Mouse (Mus musculus): ENCODE measurements around the gene Olfr1414.
A peak's percentile ranks its signal among the peaks of the same experiment; 100 is the strongest.
"Not testable (repeated sequence)": the region's sequence is repeated elsewhere in the genome, so short reads cannot be mapped to it uniquely, and the experiment has no call there.

The Olfr1414 gene

DNA sequence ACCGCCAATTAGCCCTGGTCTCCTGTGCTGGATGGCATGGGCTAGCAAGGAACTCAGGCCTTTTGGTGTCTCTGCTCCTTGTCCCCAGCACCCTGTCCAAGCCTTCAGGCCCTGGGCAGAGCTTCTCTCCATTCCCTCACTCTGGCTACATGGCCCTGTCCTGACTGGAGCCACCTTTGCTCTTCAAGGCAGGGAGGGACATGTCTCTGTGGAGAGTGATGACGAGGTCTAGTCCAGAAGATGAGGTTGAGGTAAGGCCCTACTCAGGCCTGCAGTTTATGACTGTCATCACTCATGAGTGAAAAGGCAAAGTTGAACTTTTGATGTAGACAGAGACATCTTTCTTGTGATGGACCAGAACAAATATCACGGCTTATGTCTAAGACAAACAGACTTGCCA is at the start of gene Olfr1414:
TSS of gene Olfr1414 (minus strand) at position 101 of the 400 bp plus-strand sequence.
- no peak for DNase-seq

DNA sequence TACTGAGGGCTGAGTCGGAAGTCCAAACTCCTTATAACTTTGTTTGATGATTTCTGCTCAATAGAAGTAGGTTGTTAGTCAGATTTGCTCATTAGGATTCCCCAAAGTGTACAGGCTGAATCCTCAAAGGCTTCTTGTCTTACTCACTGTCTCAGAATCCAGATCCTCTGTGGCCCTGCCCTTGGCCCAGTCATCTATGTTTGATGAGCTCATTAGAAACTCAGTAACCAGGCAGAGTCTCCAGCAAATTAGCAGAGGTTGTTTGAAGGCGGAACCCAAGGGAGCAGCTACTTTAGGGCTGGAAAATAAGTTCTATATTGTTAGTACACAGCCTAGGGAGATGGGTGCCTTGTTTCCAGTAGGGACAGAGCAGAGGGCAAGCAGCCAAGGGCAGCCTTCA is 27.5 kb upstream of the Olfr1414 start:
- DNase-seq: no peak

DNA sequence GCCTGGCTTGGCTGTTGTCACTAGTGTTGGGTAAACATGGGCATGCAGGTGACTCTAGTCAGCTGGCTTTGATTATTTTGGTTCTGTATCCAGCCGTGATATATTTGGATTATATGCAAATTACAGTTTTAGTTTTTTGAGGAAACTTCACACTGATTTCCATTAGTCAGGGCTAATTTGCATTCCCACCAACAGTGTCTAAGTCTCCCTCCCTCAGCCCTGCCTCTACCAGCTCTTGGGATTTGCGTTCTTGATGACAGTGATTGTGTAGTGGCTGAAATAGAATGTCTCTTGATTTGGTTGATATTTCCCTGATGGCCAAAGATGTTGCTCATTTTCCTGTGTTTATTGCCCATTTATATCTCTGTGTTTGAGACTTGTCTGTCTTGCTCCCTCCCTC is 20.6 kb upstream of the Olfr1414 start:
- no peak for DNase-seq

DNA sequence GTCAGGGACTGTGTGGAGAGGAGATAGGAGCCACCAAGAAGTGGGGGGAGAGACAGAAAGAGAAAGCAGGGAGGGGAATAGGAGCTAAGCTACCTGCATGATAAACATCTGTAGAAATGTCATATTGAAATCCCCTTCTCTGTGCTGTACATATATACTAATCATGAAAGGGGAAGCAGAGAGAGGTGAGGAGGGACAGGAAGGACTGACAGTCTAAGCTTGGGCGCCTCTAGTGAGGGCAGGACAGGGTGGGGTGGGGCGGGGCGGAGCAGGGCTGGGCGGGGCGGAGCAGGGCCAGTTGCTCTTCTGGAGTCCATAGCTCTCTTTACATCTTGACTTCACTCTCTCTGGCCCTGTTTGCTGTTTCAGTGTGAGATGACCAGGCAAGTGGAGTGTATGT is 18.5 kb upstream of the Olfr1414 start:
- DNase-seq: no peak

DNA sequence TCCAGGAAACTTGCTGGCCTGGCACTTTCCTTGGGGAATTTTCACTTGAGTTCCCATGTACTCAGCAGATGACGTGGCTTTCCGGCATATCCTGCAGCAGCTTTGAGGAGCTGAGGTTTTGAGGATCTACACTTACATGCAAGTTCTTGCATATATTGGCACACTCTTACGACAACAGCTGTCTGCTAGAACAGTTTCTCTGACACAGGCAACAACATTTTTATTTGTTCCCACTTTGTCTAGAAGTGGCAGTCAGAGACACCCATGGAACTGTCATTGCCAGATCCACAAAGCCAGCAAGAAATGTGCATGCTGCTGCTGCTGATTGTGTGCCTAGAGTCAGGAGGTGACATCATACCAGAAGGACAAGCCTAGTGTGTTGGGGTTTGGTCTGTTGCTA is 5.3 kb upstream of the Olfr1414 start:
- no peak for DNase-seq

DNA sequence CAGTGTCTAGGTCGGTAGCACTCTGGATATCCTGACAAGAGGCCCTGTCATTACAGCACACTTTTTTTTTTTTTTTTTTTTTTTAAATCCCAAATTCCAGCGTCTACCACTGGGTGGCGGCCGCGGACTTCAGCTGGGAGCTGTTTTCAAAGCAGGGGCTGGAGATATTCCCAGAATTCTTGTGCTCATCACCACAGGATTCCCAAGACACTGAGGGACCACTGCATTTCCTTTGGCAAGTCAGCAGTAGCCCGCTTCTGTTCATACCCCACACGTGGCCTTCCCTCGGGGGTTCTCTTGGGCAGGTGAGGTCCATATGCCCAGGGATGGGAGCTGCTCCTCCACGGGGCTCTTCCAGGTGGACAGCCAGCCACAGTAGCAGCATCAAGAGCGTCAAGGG is 2.9 kb upstream of the Olfr1414 start:
- no peak for DNase-seq

DNA sequence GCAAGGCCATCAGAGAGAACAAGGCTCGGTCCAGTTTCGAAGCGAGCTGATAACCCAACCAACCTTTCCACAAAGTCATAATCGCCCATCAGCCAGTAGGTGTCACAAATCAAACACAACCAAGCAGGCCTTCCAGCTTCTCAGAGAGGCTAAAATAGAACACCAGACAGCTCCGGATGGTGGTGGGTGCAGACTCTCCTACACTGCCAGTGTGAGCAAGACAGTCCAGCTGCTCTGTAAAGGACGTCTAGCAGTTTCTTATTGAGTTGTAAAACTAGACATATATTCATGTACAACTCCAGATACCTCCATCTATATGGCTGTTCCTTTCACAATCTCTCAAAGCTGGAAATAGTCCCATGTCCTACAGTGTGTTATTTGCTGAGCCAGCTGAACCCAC is 585 bp upstream of the Olfr1414 start:
- no peak for DNase-seq

DNA sequence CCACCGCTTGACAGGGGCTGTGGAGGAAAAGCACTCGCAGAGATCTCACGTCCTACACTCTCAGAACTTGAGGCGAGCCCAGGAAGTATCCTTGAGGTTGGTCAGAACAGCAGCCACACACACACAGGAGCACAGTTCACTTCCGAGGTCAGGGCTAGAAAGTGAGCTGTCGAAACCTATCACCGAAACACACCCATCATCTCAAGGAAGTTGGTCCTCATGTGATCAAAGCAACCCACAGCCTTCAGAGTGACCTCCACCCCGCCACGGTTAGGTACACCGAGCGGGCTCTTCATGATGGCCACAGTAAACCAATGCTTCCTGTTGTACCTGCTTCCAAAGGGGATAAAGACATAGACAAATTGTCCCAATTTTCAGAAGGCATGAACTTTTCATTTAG is 3.1 kb downstream of the Olfr1414 start:
- DNase-seq: no peak

DNA sequence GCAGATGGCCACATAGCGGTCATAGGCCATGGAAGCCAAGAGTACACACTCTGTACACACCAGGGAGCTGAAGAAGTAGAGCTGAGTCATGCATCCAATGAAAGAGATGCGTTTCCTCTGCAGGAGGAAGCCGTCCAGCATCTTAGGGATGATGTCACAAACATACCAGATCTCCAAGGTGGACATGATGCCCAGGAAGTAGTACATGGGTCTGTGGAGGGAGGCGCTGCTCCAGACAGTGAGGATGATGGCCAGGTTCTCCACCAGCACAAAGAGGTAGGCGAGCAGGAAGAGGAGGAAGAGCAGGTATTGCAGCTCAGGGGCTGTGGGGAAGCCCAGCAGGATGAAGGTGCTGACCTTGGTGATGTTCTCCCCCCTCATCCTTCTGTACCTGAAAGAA is 6.8 kb downstream of the Olfr1414 start:
- DNase-seq: not testable (repeated sequence)

DNA sequence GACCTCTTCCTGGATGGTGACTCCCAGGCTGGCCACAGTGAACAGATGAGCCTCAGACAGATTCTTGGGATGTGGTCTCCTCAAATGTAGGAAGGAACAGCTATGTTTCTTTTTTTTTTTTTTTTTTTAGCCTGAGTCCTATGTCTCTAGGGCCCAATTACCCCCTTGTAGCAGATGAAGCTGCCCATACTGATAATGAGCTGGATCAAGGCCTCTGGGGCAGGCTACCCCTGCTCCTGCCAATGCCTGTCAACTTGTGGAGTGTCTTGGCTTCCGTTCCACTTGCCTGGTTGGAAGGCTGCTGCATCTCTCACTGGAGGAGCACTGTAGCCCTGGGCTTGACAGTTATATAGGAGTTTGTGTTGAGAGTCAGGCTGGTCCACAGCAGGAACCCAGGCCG is 22.5 kb downstream of the Olfr1414 start, which contains the start of gene Olfr1415:
TSS of gene Olfr1415 (minus strand) at position 101 of the 400 bp plus-strand sequence.
- DNase-seq: no peak

DNA sequence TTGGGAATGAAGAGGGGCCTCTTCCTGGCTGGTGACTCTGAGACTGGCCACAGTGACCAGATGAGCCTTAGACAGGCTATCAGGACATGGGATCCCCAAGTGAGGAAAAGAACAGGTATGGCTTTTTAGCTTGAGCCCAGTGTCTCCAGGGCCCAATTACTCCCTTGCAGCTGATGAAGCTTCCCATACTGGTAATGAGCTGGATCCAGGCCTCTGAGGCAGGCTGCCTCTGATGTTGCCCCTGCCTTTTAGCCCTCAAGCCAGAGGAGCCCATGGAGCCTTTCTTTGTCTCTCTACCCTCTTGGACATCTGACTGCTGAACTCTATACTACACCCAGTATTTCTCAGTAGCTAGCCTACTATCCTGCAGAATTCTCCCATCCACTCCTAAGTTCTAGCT is 33.4 kb downstream of the Olfr1414 start, which contains the start of gene Olfr1416:
TSS of gene Olfr1416 (minus strand) at position 101 of the 400 bp plus-strand sequence.
- DNase-seq: no peak

DNA sequence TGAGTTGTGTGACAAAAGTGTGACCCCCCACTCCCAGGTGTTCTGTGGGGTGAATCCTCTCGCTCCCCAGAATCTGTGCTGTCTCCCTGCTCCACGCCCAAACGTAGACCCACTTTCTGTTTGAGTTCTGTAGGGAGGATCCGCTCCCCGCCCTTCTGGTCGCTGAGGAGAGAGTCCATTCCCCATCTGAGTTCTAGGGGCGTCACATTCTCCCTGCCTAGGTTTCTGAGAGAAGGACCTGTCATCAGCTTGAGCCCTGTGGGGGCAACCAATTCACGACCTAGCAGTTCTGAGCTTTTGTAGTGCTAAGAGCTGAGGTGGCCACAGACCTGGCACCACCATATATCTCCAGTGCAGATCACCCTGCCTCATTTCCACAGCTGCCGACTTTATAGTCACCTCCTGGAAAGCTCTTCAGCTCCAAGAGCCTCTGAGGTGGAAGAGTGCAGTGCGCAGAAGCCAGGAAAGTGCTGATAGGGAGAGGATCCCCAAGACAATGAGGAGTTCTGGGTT is 44.3 kb downstream of the Olfr1414 start:
- no peak for DNase-seq

DNA sequence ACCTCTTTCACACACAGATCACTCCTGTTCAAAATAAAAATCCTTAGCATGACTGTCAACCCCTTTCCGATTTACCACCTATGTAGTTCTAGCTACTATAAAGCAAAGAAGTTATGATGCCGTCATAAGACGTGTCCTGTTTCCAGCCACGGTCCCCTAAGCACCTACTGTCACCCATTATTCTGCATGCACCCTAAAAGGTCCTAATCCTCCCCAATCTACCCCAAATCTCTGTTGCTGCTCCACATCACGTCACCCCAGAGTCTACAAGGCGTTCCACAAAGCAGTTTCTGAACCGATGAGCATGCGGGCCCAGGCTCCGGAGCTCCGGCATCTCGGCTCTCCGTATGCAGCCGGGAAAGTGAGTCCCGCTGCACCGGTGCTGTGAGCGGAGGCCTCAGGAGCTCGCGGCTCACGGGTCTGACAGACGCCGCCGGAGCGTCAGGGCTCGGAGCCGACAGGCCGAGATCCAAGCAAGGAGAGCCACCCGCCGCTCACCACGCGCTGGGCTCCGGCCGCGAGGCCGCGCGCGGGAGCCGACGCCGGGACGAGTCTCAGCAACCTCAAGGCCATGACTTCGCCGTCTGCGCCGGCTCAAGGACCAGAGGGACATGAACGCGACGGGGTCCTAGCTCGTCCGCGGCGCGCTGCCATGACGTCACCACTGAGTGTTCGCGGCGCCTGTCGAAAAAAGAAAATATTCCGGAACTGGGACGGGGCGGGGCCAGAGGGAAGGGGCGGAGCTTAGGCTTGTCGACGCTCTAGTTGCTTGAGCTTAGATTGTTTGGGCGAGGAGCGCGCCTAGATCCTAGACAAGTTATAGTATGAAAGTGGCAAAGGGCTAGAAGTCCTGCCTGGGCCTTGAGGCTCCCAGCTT is 45.1 kb downstream of the Olfr1414 start, which contains the start of gene Ndufa10:
TSS of gene Ndufa10 (minus strand) at position 696 of the 877 bp plus-strand sequence.
- DNase-seq: peak; percentile 88

DNA sequence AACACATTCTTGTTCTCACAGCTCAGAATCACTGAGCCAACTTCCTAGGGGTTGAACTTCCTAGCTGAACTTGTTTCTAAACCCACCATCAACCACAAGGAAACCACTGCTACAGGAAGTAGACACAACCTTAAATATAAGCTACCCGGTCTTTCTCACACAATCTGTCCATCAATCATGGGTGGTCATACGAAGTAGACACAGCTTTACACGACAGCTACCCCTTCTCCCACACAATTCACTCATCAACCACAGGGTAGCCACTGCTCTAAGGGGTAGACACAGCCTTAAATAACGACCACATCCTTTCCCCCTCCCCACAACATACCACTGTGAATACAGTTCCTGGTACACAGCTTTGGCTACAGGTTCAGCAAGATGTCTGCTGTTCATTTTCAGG is 49.6 kb downstream of the Olfr1414 start:
- DNase-seq: no peak

DNA sequence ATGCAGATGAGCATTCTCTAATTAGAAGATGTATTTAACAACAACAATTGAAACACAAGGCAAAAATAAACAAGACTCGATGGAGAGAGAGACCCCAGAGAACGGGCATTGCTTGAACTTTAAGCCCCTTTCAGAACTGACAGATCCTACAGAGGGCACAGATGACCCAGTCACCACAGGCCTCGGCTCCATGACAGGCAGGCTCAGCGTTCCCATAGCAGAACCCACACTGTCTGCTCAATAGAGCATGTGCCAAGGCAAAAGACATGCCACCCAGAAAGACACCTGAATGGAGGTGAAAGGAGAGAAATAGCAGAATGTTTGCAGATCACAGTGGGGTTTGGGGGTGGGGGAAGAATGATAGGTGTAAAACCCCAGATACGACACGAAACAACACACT is 60.0 kb downstream of the Olfr1414 start:
- no peak for DNase-seq

DNA sequence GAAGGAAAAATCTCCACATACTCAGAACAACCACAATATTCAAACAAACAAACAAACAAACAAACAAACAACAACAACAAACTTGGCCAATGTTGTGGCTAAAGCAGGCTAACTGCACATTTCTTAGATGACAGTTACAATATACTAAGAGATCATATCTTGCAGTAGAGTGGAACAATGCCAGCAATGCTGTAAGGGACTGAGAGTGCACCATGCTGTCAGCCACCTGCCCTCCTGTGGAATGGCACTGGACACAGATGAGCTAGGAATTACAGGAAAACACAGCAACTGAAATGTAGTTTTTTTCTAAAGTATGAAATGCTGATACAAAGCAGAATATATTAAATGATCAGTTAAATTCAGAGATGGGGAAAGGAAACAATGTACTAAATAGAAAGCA is 60.7 kb downstream of the Olfr1414 start:
- no peak for DNase-seq

Data from kidney, adult 11 months (tissue).